Mouse (Mus musculus) layer of hippocampus, postnatal 25 days (tissue): ENCODE measurements around the gene Vmn2r22. TPM values are rescaled to one million over a fixed set of nuclear protein-coding genes. Genes with fewer than 3 reads are reported as not detected.
"Not testable (repeated sequence)": the region's sequence is repeated elsewhere in the genome, so short reads cannot be mapped to it uniquely, and the experiment has no call there.

Experiments used
- DNase-seq, 2 experiments: peaks; one replicate each; pipeline ENCODE4 v3.0.0; 2022; ENCODE audit warnings: mixed read lengths in 2 of 2, low spot score in 1 of 2; ENCODE audit errors: extremely low spot score in 1 of 2
- total RNA-seq, 2 experiments: library from RNA; stranded (reverse); gene quantifications; 2 replicates each; pipeline ENCODE4 v1.2.3; 2021

Gene Vmn2r22
- not detected for total RNA-seq

GRCm38 (mm10) chr6:123650625-123651024, at the start of gene Vmn2r22:
Gene Vmn2r22 (minus strand): TSS chr6:123650725.
- DNase-seq, result not testable (repeated sequence)

- no peak for DNase-seq
These were observed 46.7 kb upstream of the Vmn2r22 start for GRCm38 (mm10) chr6:123697213-123697612.

GRCm38 (mm10) chr6:123696639-123697038, 46.1 kb upstream of the Vmn2r22 start:
- DNase-seq, result not testable (repeated sequence)

- DNase-seq, result no peak
These were observed 6.5 kb upstream of the Vmn2r22 start for GRCm38 (mm10) chr6:123657040-123657439.

GRCm38 (mm10) chr6:123639394-123639793, 11.1 kb downstream of the Vmn2r22 start:
- not testable (repeated sequence) for DNase-seq

GRCm38 (mm10) chr6:123623784-123624183, 26.7 kb downstream of the Vmn2r22 start:
- DNase-seq, result not testable (repeated sequence)

- DNase-seq, result not testable (repeated sequence)
These were observed 62.2 kb downstream of the Vmn2r22 start for GRCm38 (mm10) chr6:123588368-123588767.

GRCm38 (mm10) chr6:123587796-123588328, 62.7 kb downstream of the Vmn2r22 start:
- DNase-seq, result not testable (repeated sequence)

GRCm38 (mm10) chr6:123583988-123584387, 66.5 kb downstream of the Vmn2r22 start:
- not testable (repeated sequence) for DNase-seq

GRCm38 (mm10) chr6:123574698-123575097, 75.8 kb downstream of the Vmn2r22 start:
- not testable (repeated sequence) for DNase-seq

Other genes with a start within 250 kb of the Vmn2r22 start
- not detected for gene Vmn2r20, start 232.6 kb downstream of the Vmn2r22 start, total RNA-seq
- not detected for gene Vmn2r21, start 117.3 kb downstream of the Vmn2r22 start, total RNA-seq
- not detected for gene Vmn2r23, start 51.9 kb upstream of the Vmn2r22 start, total RNA-seq
- not detected for gene Vmn2r24, start 128.2 kb upstream of the Vmn2r22 start, total RNA-seq
- not detected for gene Vmn2r25, start 202.7 kb upstream of the Vmn2r22 start, total RNA-seq